Mouse (Mus musculus) MEL (cell line): ENCODE results near the gene Kif5a.

Experiments
- GABPA ChIP-seq: IDR thresholded peaks from 2 replicates; pipeline ENCODE4 v1.6.1; 2012; ENCODE audit warnings: low read depth, mild to moderate bottlenecking, inconsistent platforms, low read length, improper control_type of control experiment, moderate library complexity
- KAT2A ChIP-seq: conservative IDR thresholded peaks from 2 replicates; pipeline ENCODE4 v1.6.1; 2012; ENCODE audit warnings: low read depth, low read length, improper control_type of control experiment, inconsistent platforms
- ZKSCAN1 ChIP-seq: IDR thresholded peaks from 2 replicates; pipeline ENCODE4 v1.6.1; 2012; ENCODE audit warnings: low read depth, mild to moderate bottlenecking, inconsistent platforms, low read length, improper control_type of control experiment, moderate library complexity

GRCm38 (mm10) chr10:127281316-127281715 is 18.2 kb upstream of the Kif5a start:
- TF ChIP-seq GABPA (no peak), ZKSCAN1 (no peak), KAT2A (no peak)
